In the genomic region with DNA sequence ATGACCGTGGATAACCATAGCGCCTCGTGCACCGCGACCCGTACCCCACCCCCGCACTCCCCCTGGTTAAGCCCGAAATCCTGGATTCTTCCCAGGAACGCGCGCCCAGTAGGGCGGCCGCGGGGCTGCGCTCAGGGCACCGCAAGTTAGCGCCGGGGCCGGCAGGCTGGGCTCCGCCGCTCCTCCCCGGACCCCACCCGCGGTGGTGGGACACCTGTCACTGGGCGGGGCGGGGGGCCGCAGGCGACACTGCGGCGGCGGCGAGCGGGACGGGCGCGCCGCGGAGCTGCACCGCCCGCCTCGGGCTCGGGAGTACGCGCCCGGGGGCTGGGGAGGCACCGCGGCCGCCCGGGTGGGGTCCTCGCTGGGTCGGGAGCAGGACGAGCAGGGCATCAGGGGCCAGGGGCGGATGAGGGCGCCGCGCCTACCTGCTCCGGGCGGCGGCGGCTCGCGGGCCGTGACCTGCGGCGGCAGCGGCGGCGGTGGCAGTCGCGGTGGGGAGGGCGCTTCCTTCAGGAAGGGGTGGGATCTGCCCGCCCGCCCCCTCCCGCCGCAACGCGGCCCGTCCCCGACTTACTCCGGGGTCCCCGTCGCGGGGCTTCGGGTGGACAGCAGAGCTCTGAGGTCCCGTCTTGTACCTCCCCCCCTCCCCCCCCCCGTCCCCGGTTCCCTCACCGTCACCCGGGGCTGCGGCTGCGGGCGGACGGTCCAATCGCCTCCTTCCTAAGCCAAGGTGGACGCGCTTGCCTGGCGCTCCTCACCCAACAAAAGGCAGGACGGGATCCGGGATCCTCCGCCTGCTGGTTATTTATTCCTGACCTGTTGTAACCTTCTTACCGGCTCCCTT, we compare ENCODE assay signal across 8 mouse cellular contexts. TPM values are rescaled to one million over a fixed set of nuclear protein-coding genes. Genes with fewer than 3 reads are reported as not detected.
DNase-seq lines count a peak whose midpoint lies in the region; ATAC-seq lines count a peak whose summit lies in the region.

No protein-coding gene starts in this region.

- ATAC-seq in CD4-positive, CD25-positive, alpha-beta regulatory T cell, adult 4 months = no peak
- peak; percentile 78 for ATAC-seq in forebrain, embryonic 15.5 days (replicated peaks)
- ATAC-seq in hindbrain, embryonic 16.5 days = peak; percentile 72
- peak; percentile 51; the same call in 1 of the 2 replicates for ATAC-seq in limb, embryonic 11.5 days (ENCODE audit: insufficient number of reproducible peaks, low FRiP score, low TSS enrichment, low read depth)

- WGBS in forebrain, embryonic 15.5 days = 1% methylated on average over 80 of the region's 101 CpGs
- WGBS in hindbrain, embryonic 16.5 days = under 1% methylated on average over 64 of the region's 101 CpGs
- under 1% methylated on average over 28 of the region's 101 CpGs for WGBS in limb, embryonic 11.5 days
- WGBS in midbrain, embryonic 10.5 days = under 1% methylated on average over 49 of the region's 101 CpGs

- no peaks in the 10 kb centered on the region for H3K36me3 ChIP-seq in forebrain, embryonic 15.5 days
- no peaks in the 10 kb centered on the region for H3K36me3 ChIP-seq in hindbrain, embryonic 16.5 days (ENCODE audit: control insufficient read depth, insufficient read depth, low read length)
- H3K36me3 ChIP-seq in limb, embryonic 11.5 days (ENCODE audit: control insufficient read depth, insufficient read depth, low read length) = no peaks in the 10 kb centered on the region
- no peaks in the 10 kb centered on the region for H3K36me3 ChIP-seq in midbrain, embryonic 10.5 days

- H3K4me3 ChIP-seq in forebrain, embryonic 15.5 days = peak overlapping the region; percentile 72
- H3K4me3 ChIP-seq in hindbrain, embryonic 16.5 days (ENCODE audit: low read length) = peak overlapping the region; percentile 89
- H3K4me3 ChIP-seq in limb, embryonic 11.5 days (ENCODE audit: low read depth, low read length) = peak overlapping the region; percentile 65
- H3K4me3 ChIP-seq in midbrain, embryonic 10.5 days = peak overlapping the region; percentile 87

- H3K4me2 ChIP-seq in forebrain, embryonic 15.5 days (replicated peaks) = peak overlapping the region; percentile 90
- H3K4me2 ChIP-seq in hindbrain, embryonic 16.5 days (ENCODE audit: low read length) = peak overlapping the region; percentile 88
- peak overlapping the region; percentile 100 for H3K4me2 ChIP-seq in limb, embryonic 11.5 days (ENCODE audit: low read depth, severe bottlenecking)

- peak overlapping the region; percentile 72 for H3K27ac ChIP-seq in forebrain, embryonic 15.5 days (replicated peaks)
- H3K27ac ChIP-seq in hindbrain, embryonic 16.5 days (ENCODE audit: low read depth, low read length) = peak overlapping the region; percentile 81
- H3K27ac ChIP-seq in limb, embryonic 11.5 days (replicated peaks; ENCODE audit: low read depth, low read length) = no peak overlapping the region
- H3K27ac ChIP-seq in midbrain, embryonic 10.5 days (replicated peaks) = peak overlapping the region; percentile 89

- H3K9me3 ChIP-seq in forebrain, embryonic 15.5 days = no peaks in the 10 kb centered on the region
- H3K9me3 ChIP-seq in hindbrain, embryonic 16.5 days (ENCODE audit: control insufficient read depth, low read length) = no peaks in the 10 kb centered on the region
- no peaks in the 10 kb centered on the region for H3K9me3 ChIP-seq in limb, embryonic 11.5 days (ENCODE audit: control insufficient read depth, low read length)
- no peaks in the 10 kb centered on the region for H3K9me3 ChIP-seq in midbrain, embryonic 10.5 days (replicated peaks)

- peaks cover 13% of the 10 kb centered on the region for H3K4me1 ChIP-seq in forebrain, embryonic 15.5 days
- H3K4me1 ChIP-seq in hindbrain, embryonic 16.5 days (ENCODE audit: control insufficient read depth, insufficient read depth, low read depth, low read length) = peaks cover 2% of the 10 kb centered on the region
- 0 out of 2 replicates have a peak, but pooled peaks cover 2% of the 10 kb centered on the region for H3K4me1 ChIP-seq in limb, embryonic 11.5 days (ENCODE audit: control insufficient read depth, insufficient read depth, low read length)
- H3K4me1 ChIP-seq in midbrain, embryonic 10.5 days = peaks cover 21% of the 10 kb centered on the region

- DNase-seq in CD4-positive, CD25-positive, alpha-beta regulatory T cell, adult 2 months (ENCODE audit: low read depth, low spot score) = peak; percentile 4
- peak; percentile 65 for DNase-seq in cerebellum, adult 11 months
- DNase-seq in limb, embryonic 11.5 days (ENCODE audit: low spot score) = peak; percentile 56
- peak; percentile 63 for DNase-seq in midbrain, embryonic 10.5 days (ENCODE audit: low spot score)
- peak; percentile 54 for DNase-seq in testis, postnatal 10 days (ENCODE audit: low spot score)

- H3K9ac ChIP-seq in forebrain, embryonic 15.5 days (replicated peaks) = peak overlapping the region; percentile 80
- peak overlapping the region; percentile 93 for H3K9ac ChIP-seq in hindbrain, embryonic 16.5 days (ENCODE audit: low read depth, low read length)
- H3K9ac ChIP-seq in limb, embryonic 11.5 days (ENCODE audit: low read length) = peak overlapping the region; percentile 63

- H3K27me3 ChIP-seq in forebrain, embryonic 15.5 days = no peaks in the 10 kb centered on the region
- H3K27me3 ChIP-seq in hindbrain, embryonic 16.5 days (replicated peaks; ENCODE audit: control insufficient read depth, insufficient read depth, low read length) = no peaks in the 10 kb centered on the region
- peaks cover 16% of the 10 kb centered on the region for H3K27me3 ChIP-seq in limb, embryonic 11.5 days (ENCODE audit: control insufficient read depth, insufficient read depth, low read length)
- peaks cover 57% of the 10 kb centered on the region for H3K27me3 ChIP-seq in midbrain, embryonic 10.5 days (ENCODE audit: low read depth, poor library complexity, severe bottlenecking)

RNA-seq across cellular contexts. Expression of gene Tmem150c, which starts 0.6 kb away (rescaled TPM):
- not detected for polyA plus RNA-seq in CD4-positive, CD25-positive, alpha-beta regulatory T cell, adult 4 months (2017; shearing (Covaris generic))
- polyA plus RNA-seq in forebrain, embryonic 15.5 days (2015; fragmentation: Nextera tagmentation; extraction: Ambion mirVana) = 31.8 and 32.1 TPM in 2 replicates
- polyA plus RNA-seq in hindbrain, embryonic 16.5 days (2015; fragmentation: Nextera tagmentation; extraction: Ambion mirVana) = 37.1 and 37.2 TPM in 2 replicates
- polyA plus RNA-seq in limb, embryonic 11.5 days (2014; fragmentation: Nextera tagmentation; extraction: Ambion mirVana) = 0.40 and 0.43 TPM in 2 replicates
- 3.6 and 3.8 TPM in 2 replicates for polyA plus RNA-seq in midbrain, embryonic 10.5 days (2016; fragmentation: Nextera tagmentation; extraction: Ambion mirVana)

Comparison
In these comparisons a context has a peak if more than half of its experiments do, and no peak if none do; other contexts are left out.
1. DNase-seq: peak in every context shown above with its lines; median percentile 65 in cerebellum, adult 11 months; 63 in midbrain, embryonic 10.5 days; 56 in limb, embryonic 11.5 days; 54 in testis, postnatal 10 days; 4 in CD4-positive, CD25-positive, alpha-beta regulatory T cell, adult 2 months.